Mouse (Mus musculus): ENCODE results near the gene Larp1b. TPM values are rescaled to one million over a fixed set of nuclear protein-coding genes. Genes with fewer than 3 reads are reported as not detected.

The Larp1b gene
- polyA plus RNA-seq, 1 experiment from 2014 or later, result 0.99 TPM

DNA sequence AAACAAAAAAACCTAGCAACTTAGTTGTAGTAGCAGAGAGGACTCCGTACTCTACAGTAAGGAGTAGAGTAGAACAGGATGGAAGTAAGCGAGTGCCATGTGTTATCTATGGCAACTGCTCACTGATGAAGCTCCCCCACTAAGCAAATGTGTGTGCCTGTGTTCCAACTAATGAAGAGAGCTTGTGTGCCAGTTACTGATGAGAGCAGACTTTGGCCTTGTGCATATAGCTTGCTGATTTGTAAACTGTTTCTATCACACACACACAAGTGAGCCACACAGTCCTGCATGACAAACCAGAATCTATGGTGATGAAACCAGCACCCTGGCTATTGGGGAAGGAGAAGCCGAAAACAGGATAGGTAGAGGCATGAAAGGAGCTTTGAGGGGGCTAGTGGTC is 60.4 kb downstream of the Larp1b start:
- Histone ChIP-seq H3K36me3 (ENCODE audit: control insufficient read depth, insufficient read depth, low read length) (no peaks in the 10 kb centered on the region), H3K27ac (replicated peaks; ENCODE audit: low read depth, low read length) (no peak overlapping the region), H3K27me3 (ENCODE audit: control insufficient read depth, insufficient read depth, low read length) (no peaks in the 10 kb centered on the region), H3K9ac (ENCODE audit: low read length) (no peak overlapping the region), H3K4me3 (ENCODE audit: low read depth, low read length) (no peak overlapping the region), H3K4me1 (ENCODE audit: control insufficient read depth, insufficient read depth, low read length) (no peaks in the 10 kb centered on the region), H3K9me3 (ENCODE audit: control insufficient read depth, low read length) (no peaks in the 10 kb centered on the region), H3K4me2 (ENCODE audit: low read depth, severe bottlenecking) (no peak overlapping the region)
- no peak for ATAC-seq (ENCODE audit: insufficient number of reproducible peaks, low FRiP score, low TSS enrichment, low read depth)
- WGBS, result 82% methylated on average over 3 of the region's 3 CpGs
- no peak for DNase-seq (ENCODE audit: low spot score)

DNA sequence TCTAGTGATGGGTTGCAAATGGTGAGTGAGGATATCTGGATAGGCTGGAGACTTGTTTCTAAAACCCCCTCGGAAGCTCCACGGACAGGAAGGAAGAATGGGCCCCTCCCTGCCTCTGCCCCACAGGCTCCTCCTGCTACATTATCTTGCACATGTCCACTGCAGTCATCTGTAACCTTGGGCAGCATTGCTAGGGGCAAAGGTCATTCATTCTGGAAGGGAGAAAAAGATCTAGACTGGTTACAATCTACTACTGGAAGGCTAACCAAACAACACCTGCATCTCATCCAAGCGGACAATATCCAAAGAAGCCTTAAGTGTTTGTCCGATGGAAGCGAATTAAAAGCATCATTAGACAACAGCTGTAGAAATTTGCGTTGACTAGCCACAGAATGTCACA is 61.1 kb downstream of the Larp1b start:
- DNase-seq (ENCODE audit: low spot score), result no peak
- 87% methylated on average over 6 of the region's 6 CpGs for WGBS
- no peak overlapping the region for H3K27ac ChIP-seq (replicated peaks; ENCODE audit: low read depth, low read length)
- no peaks in the 10 kb centered on the region for H3K27me3 ChIP-seq (ENCODE audit: control insufficient read depth, insufficient read depth, low read length)
- no peaks in the 10 kb centered on the region for H3K4me1 ChIP-seq (ENCODE audit: control insufficient read depth, insufficient read depth, low read length)
- no peak for ATAC-seq (ENCODE audit: insufficient number of reproducible peaks, low FRiP score, low TSS enrichment, low read depth)
- no peak overlapping the region for H3K4me3 ChIP-seq (ENCODE audit: low read depth, low read length)
- no peak overlapping the region for H3K9ac ChIP-seq (ENCODE audit: low read length)
- no peak overlapping the region for H3K4me2 ChIP-seq (ENCODE audit: low read depth, severe bottlenecking)
- no peaks in the 10 kb centered on the region for H3K36me3 ChIP-seq (ENCODE audit: control insufficient read depth, insufficient read depth, low read length)
- H3K9me3 ChIP-seq (ENCODE audit: control insufficient read depth, low read length), result no peaks in the 10 kb centered on the region

DNA sequence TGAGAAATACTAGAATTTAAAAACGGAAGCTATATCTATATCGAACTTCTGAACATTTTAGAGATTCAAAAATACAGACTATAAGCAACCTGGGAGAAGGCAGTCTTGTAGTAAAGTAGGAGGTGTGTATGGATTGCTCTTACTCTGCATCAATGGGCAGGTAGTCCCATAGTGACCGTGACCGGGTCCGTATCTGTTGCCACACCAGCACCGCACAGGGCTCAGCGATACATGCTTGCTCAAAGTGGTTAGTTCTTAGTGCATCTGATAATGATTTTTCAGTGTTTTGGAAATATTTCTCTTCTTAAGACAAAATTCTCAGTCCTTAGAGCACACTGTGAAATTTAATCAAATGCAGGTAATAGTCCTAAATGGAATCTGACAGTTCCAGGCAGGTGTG is 62.8 kb downstream of the Larp1b start:
- ATAC-seq (ENCODE audit: insufficient number of reproducible peaks, low FRiP score, low TSS enrichment, low read depth), result no peak
- no peaks in the 10 kb centered on the region for H3K27me3 ChIP-seq (ENCODE audit: control insufficient read depth, insufficient read depth, low read length)
- H3K9ac ChIP-seq (ENCODE audit: low read length), result no peak overlapping the region
- no peak for DNase-seq (ENCODE audit: low spot score)
- no peak overlapping the region for H3K4me2 ChIP-seq (ENCODE audit: low read depth, severe bottlenecking)
- H3K9me3 ChIP-seq (ENCODE audit: control insufficient read depth, low read length), result no peaks in the 10 kb centered on the region
- 93% methylated on average over 7 of the region's 7 CpGs for WGBS
- H3K4me1 ChIP-seq (ENCODE audit: control insufficient read depth, insufficient read depth, low read length), result no peaks in the 10 kb centered on the region
- no peak overlapping the region for H3K4me3 ChIP-seq (ENCODE audit: low read depth, low read length)
- H3K36me3 ChIP-seq (ENCODE audit: control insufficient read depth, insufficient read depth, low read length), result no peaks in the 10 kb centered on the region
- H3K27ac ChIP-seq (replicated peaks; ENCODE audit: low read depth, low read length), result no peak overlapping the region

- H3K4me1 ChIP-seq (ENCODE audit: control insufficient read depth, insufficient read depth, low read length), result no peaks in the 10 kb centered on the region
- H3K9me3 ChIP-seq (ENCODE audit: control insufficient read depth, low read length), result no peaks in the 10 kb centered on the region
- WGBS, result 78% methylated on average over 6 of the region's 6 CpGs
- no peaks in the 10 kb centered on the region for H3K36me3 ChIP-seq (ENCODE audit: control insufficient read depth, insufficient read depth, low read length)
- H3K9ac ChIP-seq (ENCODE audit: low read length), result no peak overlapping the region
- no peaks in the 10 kb centered on the region for H3K27me3 ChIP-seq (ENCODE audit: control insufficient read depth, insufficient read depth, low read length)
- ATAC-seq (ENCODE audit: insufficient number of reproducible peaks, low FRiP score, low TSS enrichment, low read depth) (no peak), DNase-seq (ENCODE audit: low spot score) (no peak)
- H3K4me2 ChIP-seq (ENCODE audit: low read depth, severe bottlenecking), result no peak overlapping the region
- H3K4me3 ChIP-seq (ENCODE audit: low read depth, low read length), result no peak overlapping the region
- H3K27ac ChIP-seq (replicated peaks; ENCODE audit: low read depth, low read length), result no peak overlapping the region
These were observed 65.3 kb downstream of the Larp1b start for GRCm38 (mm10) chr3:41014946-41015345.

- WGBS, result 83% methylated on average over 3 of the region's 3 CpGs
- Histone ChIP-seq H3K9me3 (ENCODE audit: control insufficient read depth, low read length) (no peaks in the 10 kb centered on the region), H3K4me2 (ENCODE audit: low read depth, severe bottlenecking) (no peak overlapping the region), H3K9ac (ENCODE audit: low read length) (no peak overlapping the region), H3K4me3 (ENCODE audit: low read depth, low read length) (no peak overlapping the region), H3K27ac (replicated peaks; ENCODE audit: low read depth, low read length) (no peak overlapping the region), H3K27me3 (ENCODE audit: control insufficient read depth, insufficient read depth, low read length) (no peaks in the 10 kb centered on the region), H3K4me1 (ENCODE audit: control insufficient read depth, insufficient read depth, low read length) (no peaks in the 10 kb centered on the region), H3K36me3 (ENCODE audit: control insufficient read depth, insufficient read depth, low read length) (no peaks in the 10 kb centered on the region)
- ATAC-seq (ENCODE audit: insufficient number of reproducible peaks, low FRiP score, low TSS enrichment, low read depth) (no peak), DNase-seq (ENCODE audit: low spot score) (no peak)
These were observed 68.5 kb downstream of the Larp1b start for GRCm38 (mm10) chr3:41018022-41018608.

DNA sequence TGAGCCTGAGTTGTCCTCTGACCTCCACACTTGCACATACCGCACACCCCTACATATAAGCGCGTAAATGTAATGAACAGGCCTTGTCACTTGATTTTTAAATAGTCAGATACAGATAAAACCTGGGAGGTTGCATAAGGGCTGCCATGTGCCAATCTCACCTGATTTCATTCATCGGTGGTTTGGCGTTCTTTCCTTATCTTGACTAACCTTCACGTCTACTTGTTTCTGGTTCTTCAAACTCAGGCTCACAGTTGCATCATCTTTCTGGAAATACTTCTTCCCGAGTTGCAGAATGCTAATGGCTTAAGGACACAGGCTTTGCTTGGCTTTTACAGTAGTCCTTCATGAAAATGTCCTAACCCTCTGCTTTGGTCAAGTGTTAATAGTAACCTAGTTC is 71.1 kb downstream of the Larp1b start:
- Histone ChIP-seq H3K4me3 (ENCODE audit: low read depth, low read length) (no peak overlapping the region), H3K27me3 (ENCODE audit: control insufficient read depth, insufficient read depth, low read length) (no peaks in the 10 kb centered on the region), H3K27ac (replicated peaks; ENCODE audit: low read depth, low read length) (no peak overlapping the region), H3K9ac (ENCODE audit: low read length) (no peak overlapping the region), H3K9me3 (ENCODE audit: control insufficient read depth, low read length) (no peaks in the 10 kb centered on the region), H3K36me3 (ENCODE audit: control insufficient read depth, insufficient read depth, low read length) (no peaks in the 10 kb centered on the region), H3K4me1 (ENCODE audit: control insufficient read depth, insufficient read depth, low read length) (no peaks in the 10 kb centered on the region), H3K4me2 (ENCODE audit: low read depth, severe bottlenecking) (no peak overlapping the region)
- 95% methylated on average over 7 of the region's 7 CpGs for WGBS
- DNase-seq (ENCODE audit: low spot score) (no peak), ATAC-seq (ENCODE audit: insufficient number of reproducible peaks, low FRiP score, low TSS enrichment, low read depth) (no peak)

DNA sequence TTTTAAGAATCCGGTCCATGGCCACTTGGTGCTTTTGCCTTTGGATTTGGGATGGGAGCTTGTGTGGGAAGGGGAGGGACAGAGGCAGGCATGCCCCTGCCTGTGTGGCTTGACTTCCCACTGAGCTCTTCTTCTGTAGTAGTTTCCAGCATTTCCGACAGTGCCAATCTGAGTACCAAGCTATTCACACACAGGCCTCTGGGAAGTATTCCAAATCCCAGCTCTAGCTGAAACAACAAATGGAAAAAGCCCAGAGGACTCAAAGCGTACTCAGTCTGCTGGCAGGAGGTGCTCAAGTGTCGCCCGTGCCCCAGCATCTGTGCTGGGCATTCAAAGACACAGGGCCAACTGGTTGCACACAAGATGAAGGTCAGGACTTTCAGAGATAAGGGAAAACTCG is 72.4 kb downstream of the Larp1b start:
- H3K36me3 ChIP-seq (ENCODE audit: control insufficient read depth, insufficient read depth, low read length), result no peaks in the 10 kb centered on the region

GRCm38 (mm10) chr3:41030705-41031104 is 81.1 kb downstream of the Larp1b start:
- ATAC-seq (ENCODE audit: insufficient number of reproducible peaks, low FRiP score, low TSS enrichment, low read depth), result no peak
- Histone ChIP-seq H3K4me2 (ENCODE audit: low read depth, severe bottlenecking) (no peak overlapping the region), H3K9me3 (ENCODE audit: control insufficient read depth, low read length) (no peaks in the 10 kb centered on the region), H3K4me1 (ENCODE audit: control insufficient read depth, insufficient read depth, low read length) (no peaks in the 10 kb centered on the region), H3K9ac (ENCODE audit: low read length) (no peak overlapping the region), H3K4me3 (ENCODE audit: low read depth, low read length) (no peak overlapping the region), H3K27me3 (ENCODE audit: control insufficient read depth, insufficient read depth, low read length) (no peaks in the 10 kb centered on the region), H3K36me3 (ENCODE audit: control insufficient read depth, insufficient read depth, low read length) (no peaks in the 10 kb centered on the region), H3K27ac (replicated peaks; ENCODE audit: low read depth, low read length) (no peak overlapping the region)
- no peak for DNase-seq (ENCODE audit: low spot score)
- 78% methylated on average over 1 of the region's 1 CpGs for WGBS

More for the DNA sequence above, 72.4 kb downstream of the Larp1b start:
- no peak overlapping the region for H3K4me3 ChIP-seq (ENCODE audit: low read depth, low read length)
- H3K9ac ChIP-seq (ENCODE audit: low read length), result no peak overlapping the region
- no peaks in the 10 kb centered on the region for H3K9me3 ChIP-seq (ENCODE audit: control insufficient read depth, low read length)
- DNase-seq (ENCODE audit: low spot score), result no peak
- ATAC-seq (ENCODE audit: insufficient number of reproducible peaks, low FRiP score, low TSS enrichment, low read depth), result no peak
- H3K4me1 ChIP-seq (ENCODE audit: control insufficient read depth, insufficient read depth, low read length), result no peaks in the 10 kb centered on the region
- 72% methylated on average over 6 of the region's 6 CpGs for WGBS
- no peak overlapping the region for H3K27ac ChIP-seq (replicated peaks; ENCODE audit: low read depth, low read length)
- no peaks in the 10 kb centered on the region for H3K27me3 ChIP-seq (ENCODE audit: control insufficient read depth, insufficient read depth, low read length)
- no peak overlapping the region for H3K4me2 ChIP-seq (ENCODE audit: low read depth, severe bottlenecking)
